Mouse (Mus musculus) ZHBTc4 (cell line): ENCODE measurements around the gene Gm10375.
"Not testable (repeated sequence)": the region's sequence is repeated elsewhere in the genome, so short reads cannot be mapped to it uniquely, and the experiment has no call there.

Experiments
- DNase-seq: peaks from one replicate; pipeline ENCODE4 v3.0.0-alpha.2; 2011; ENCODE audit warnings: low read depth, low spot score

The Gm10375 gene

DNA sequence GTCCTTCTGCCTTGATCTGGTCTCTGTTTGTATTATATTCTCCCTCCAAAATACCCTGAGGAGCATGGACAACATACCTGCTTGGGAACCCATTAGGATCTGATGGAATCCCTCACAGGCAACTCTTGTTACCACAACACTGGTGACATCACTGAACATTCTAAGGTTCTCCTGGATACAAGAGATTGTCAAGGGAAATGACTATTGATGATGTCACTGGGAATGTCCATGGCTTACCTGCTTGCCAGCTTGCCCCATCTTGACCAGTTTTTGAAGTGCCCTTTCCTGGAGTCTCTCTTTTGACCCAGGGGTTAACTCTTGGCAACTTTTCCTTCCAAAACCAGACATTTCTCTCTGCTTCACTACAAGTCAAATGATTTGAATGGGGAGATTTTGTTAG, at the start of gene Gm10375:
TSS of gene Gm10375 (minus strand) at position 101 of the 400 bp plus-strand sequence.
- DNase-seq = not testable (repeated sequence)

DNA sequence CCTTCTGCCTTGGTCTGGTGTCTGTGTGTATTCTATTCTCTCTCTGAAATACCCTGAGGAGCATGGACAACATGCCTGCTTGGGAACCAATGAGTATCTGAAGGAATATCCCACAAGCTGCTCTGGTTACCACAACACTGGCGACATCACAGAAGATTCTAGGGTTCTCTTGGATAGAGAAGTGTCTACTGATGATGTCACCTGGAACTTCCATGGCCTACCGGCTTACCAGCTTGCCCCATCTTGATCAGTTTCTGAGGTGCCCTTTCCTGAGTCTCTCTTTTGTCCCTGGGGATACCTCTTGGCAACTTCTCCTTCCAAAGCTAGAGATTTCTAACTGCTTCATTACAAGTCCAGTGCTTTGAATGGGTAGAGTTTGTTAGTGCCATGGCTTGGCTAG, 28.8 kb downstream of the Gm10375 start, which contains the start of gene Gm17654:
TSS of gene Gm17654 (minus strand) at position 101 of the 400 bp plus-strand sequence.
- not testable (repeated sequence) for DNase-seq

DNA sequence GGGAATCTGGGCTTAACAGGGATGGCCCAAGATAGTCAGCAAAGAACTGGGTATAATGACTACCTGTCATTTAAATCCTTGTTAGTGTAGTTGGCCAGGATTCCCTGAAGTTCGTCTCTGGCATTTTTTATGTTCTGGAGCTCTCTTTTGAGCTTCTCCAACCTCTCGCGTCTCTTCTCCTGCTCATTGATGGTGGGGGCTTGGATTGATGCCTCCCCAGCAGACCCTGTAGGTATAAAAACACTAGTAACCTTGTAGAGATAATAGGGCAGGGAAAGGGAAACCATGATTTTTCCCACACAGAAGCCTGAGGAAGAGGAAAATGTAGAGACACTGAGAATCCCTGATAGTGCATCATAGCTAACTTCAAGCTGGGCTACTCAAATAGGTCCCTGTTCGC, 29.8 kb downstream of the Gm10375 start:
- not testable (repeated sequence) for DNase-seq
